Mouse (Mus musculus) layer of hippocampus, postnatal 25 days (tissue): ENCODE measurements around the gene Klhl21. TPM values are rescaled to one million over a fixed set of nuclear protein-coding genes. Genes with fewer than 3 reads are reported as not detected.

Experiments
- total RNA-seq, 2 experiments: library from RNA; stranded (reverse); gene quantifications; 2 replicates each; pipeline ENCODE4 v1.2.3; 2021

Klhl21 gene
- total RNA-seq, 2 experiments from 2014 or later = 19.1 to 20.7 TPM

Other genes with a start within 250 kb of the Klhl21 start
- 100 to 1,000 TPM; 244 to 251 TPM for gene Camta1, start 146.9 kb upstream of the Klhl21 start, total RNA-seq
- gene Dnajc11, start 75.1 kb upstream of the Klhl21 start, total RNA-seq = 10 to 100 TPM; 62.7 to 69.7 TPM
- gene Thap3, start 19.8 kb upstream of the Klhl21 start, total RNA-seq = 10 to 100 TPM; 24.3 to 25.5 TPM
- 10 to 100 TPM; 11.7 to 12.5 TPM for gene Phf13, start 12.5 kb upstream of the Klhl21 start, total RNA-seq
- 10 to 100 TPM; 11.0 to 15.8 TPM for gene Zbtb48, start 18.9 kb downstream of the Klhl21 start, total RNA-seq
- under 1 TPM; 0.49 to 0.54 TPM for gene Tas1r1, start 29.8 kb downstream of the Klhl21 start, total RNA-seq
- 10 to 100 TPM; 20.9 to 22.3 TPM for gene Nol9, start 30.5 kb downstream of the Klhl21 start, total RNA-seq
- gene Plekhg5, start 63.7 kb downstream of the Klhl21 start, total RNA-seq = 100 to 1,000 TPM; 128 to 173 TPM
- gene Tnfrsf25, start 107.1 kb downstream of the Klhl21 start, total RNA-seq = 10 to 100 TPM; 26.4 to 42.6 TPM
- gene Espn, start 143.6 kb downstream of the Klhl21 start, total RNA-seq = 1 to 10 TPM; 1.3 to 1.4 TPM
- not detected for gene Hes2, start 150.1 kb downstream of the Klhl21 start, total RNA-seq
- gene Acot7, start 169.3 kb downstream of the Klhl21 start, total RNA-seq = 100 to 1,000 TPM; 318 to 353 TPM